Mouse (Mus musculus): ENCODE results near the gene Stard7. TPM values are rescaled to one million over a fixed set of nuclear protein-coding genes. Genes with fewer than 3 reads are reported as not detected.
"Not testable (repeated sequence)": the region's sequence is repeated elsewhere in the genome, so short reads cannot be mapped to it uniquely, and the experiment has no call there.

Gene Stard7
- total and polyA plus RNA-seq, 2 experiments from 2014 or later: 104 to 151 TPM

DNA sequence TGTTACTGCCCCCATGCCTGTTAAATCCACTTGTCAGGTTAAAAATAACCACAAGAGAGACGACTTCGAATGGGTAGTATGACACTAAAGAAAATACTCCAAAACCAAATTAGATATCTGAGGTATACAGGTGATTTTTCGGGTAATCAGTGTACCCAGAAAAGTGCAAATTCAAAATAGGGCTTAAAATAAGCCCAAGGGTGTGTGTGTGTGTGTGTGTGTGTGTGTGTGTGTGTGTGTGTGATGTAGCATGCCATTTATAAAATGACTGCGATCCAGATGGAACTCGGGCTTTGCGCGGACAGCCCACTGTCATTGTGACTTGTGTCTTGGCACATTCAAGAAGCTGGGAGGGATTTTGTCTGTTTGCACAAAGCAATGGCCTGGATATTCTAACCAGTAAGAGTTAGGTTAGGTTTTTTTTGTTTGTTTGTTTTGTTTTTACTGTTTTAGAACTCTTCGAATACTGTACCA is 1.1 kb downstream of the Stard7 start:
- Histone ChIP-seq H3K9ac (replicated peaks; ENCODE audit: low read length, poor library complexity, severe bottlenecking) (peak overlapping the region; percentile 94), H3K4me1 (ENCODE audit: insufficient read depth, low read length) (peaks cover 8% of the 10 kb centered on the region; the same call in 1 of the 2 replicates), H3K36me3 (ENCODE audit: insufficient read depth, low read length) (no peaks in the 10 kb centered on the region), H3K9me3 (ENCODE audit: low read length) (no peaks in the 10 kb centered on the region), H3K27me3 (ENCODE audit: insufficient read depth, low read length) (no peaks in the 10 kb centered on the region), H3K4me2 (ENCODE audit: low read depth, low read length, poor library complexity, severe bottlenecking) (peak overlapping the region; percentile 78), H3K27ac (ENCODE audit: low read depth, low read length) (peak overlapping the region; percentile 95), H3K4me3 (ENCODE audit: low read depth, low read length) (peak overlapping the region; percentile 91)
- peak; percentile 63 for DNase-seq (ENCODE audit: low spot score)
- no peak for TF ChIP-seq CTCF (IDR thresholded peaks at IDR 0.05)
- no peak for ATAC-seq (ENCODE audit: low FRiP score)
- WGBS: 9% methylated on average over 8 of the region's 8 CpGs

DNA sequence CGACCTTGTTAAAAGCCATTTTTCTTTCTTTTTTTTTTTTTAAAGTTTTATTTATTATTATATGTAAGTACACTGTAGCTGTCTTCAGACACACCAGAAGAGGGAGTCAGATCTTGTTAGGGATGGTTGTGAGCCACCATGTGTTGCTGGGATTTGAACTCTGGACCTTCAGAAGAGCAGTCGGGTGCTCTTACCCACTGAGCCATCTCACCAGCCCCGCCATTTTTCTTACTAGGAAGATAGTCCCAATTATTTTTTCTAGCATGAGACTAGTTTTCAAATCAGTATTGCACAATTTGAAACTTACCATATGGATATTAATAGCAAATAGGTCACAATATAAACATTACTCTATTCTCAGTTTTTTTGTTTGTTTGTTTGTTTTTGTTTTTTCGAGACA is 2.0 kb downstream of the Stard7 start:
- not testable (repeated sequence) for H3K9me3 ChIP-seq (ENCODE audit: low read length); DNase-seq (ENCODE audit: low spot score); H3K4me2 ChIP-seq (ENCODE audit: low read depth, low read length, poor library complexity, severe bottlenecking); H3K27me3 ChIP-seq (ENCODE audit: insufficient read depth, low read length); ATAC-seq (ENCODE audit: low FRiP score); H3K9ac ChIP-seq (replicated peaks; ENCODE audit: low read length, poor library complexity, severe bottlenecking); H3K4me3 ChIP-seq (ENCODE audit: low read depth, low read length); H3K4me1 ChIP-seq (ENCODE audit: insufficient read depth, low read length); H3K36me3 ChIP-seq (ENCODE audit: insufficient read depth, low read length); H3K27ac ChIP-seq (ENCODE audit: low read depth, low read length)
- 92% methylated on average over 4 of the region's 4 CpGs for WGBS

DNA sequence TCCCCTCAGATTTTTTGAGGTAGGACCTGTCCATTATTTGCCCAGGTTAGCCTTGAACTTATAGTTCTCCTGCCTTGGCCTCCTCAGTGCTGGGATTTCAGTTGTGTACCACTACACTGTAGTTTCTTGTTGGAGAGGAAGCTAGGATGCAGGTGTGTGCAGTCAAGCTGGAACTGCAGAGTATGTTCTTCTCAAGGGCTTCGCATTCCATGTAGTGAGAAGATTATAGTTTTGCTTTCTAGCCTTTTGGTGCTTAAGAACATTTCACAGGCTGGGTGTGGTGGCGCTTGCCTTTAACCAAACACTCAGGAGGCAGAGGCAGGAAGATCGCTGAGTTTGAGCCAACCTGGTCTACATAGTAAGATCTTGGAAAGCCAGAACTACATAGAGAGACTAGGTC is 2.8 kb downstream of the Stard7 start:
- Histone ChIP-seq H3K36me3 (ENCODE audit: insufficient read depth, low read length) (no peaks in the 10 kb centered on the region), H3K4me3 (ENCODE audit: low read depth, low read length) (no peak overlapping the region), H3K27ac (ENCODE audit: low read depth, low read length) (no peak overlapping the region), H3K27me3 (ENCODE audit: insufficient read depth, low read length) (no peaks in the 10 kb centered on the region), H3K4me2 (ENCODE audit: low read depth, low read length, poor library complexity, severe bottlenecking) (no peak overlapping the region), H3K9ac (replicated peaks; ENCODE audit: low read length, poor library complexity, severe bottlenecking) (no peak overlapping the region), H3K4me1 (ENCODE audit: insufficient read depth, low read length) (peaks cover 8% of the 10 kb centered on the region; the same call in 1 of the 2 replicates), H3K9me3 (ENCODE audit: low read length) (no peaks in the 10 kb centered on the region)
- DNase-seq (ENCODE audit: low spot score): no peak
- WGBS: 97% methylated on average over 3 of the region's 3 CpGs
- ATAC-seq (ENCODE audit: low FRiP score): no peak
- TF ChIP-seq CTCF (IDR thresholded peaks at IDR 0.05): no peak

DNA sequence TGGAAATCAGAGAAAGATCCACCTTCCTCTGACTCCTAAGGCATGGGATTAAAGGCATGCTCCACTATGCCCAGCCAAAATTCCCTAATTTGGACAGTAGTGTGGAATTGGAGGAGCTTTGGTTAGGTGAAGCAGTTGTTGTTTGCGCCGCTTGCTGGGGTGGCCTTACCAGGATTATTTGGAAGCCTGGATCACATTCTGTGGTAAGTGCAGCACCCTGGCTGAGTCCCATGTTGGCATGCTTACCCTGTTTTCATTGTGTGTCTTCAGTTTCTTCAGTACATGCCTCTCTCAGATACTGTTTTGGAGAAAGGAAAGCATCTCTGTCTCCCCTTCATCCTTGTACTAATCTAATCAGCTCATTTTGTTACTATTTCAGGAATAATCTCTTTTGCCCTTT is 4.6 kb downstream of the Stard7 start:
- Histone ChIP-seq H3K4me1 (ENCODE audit: insufficient read depth, low read length) (peaks cover 8% of the 10 kb centered on the region; the same call in 1 of the 2 replicates), H3K4me3 (ENCODE audit: low read depth, low read length) (no peak overlapping the region), H3K27ac (ENCODE audit: low read depth, low read length) (no peak overlapping the region), H3K4me2 (ENCODE audit: low read depth, low read length, poor library complexity, severe bottlenecking) (no peak overlapping the region), H3K9ac (replicated peaks; ENCODE audit: low read length, poor library complexity, severe bottlenecking) (no peak overlapping the region), H3K36me3 (ENCODE audit: insufficient read depth, low read length) (no peaks in the 10 kb centered on the region), H3K9me3 (ENCODE audit: low read length) (no peaks in the 10 kb centered on the region), H3K27me3 (ENCODE audit: insufficient read depth, low read length) (no peaks in the 10 kb centered on the region)
- TF ChIP-seq CTCF (IDR thresholded peaks at IDR 0.05): no peak
- DNase-seq (ENCODE audit: low spot score): no peak
- ATAC-seq (ENCODE audit: low FRiP score): no peak
- 78% methylated on average over 2 of the region's 2 CpGs for WGBS

DNA sequence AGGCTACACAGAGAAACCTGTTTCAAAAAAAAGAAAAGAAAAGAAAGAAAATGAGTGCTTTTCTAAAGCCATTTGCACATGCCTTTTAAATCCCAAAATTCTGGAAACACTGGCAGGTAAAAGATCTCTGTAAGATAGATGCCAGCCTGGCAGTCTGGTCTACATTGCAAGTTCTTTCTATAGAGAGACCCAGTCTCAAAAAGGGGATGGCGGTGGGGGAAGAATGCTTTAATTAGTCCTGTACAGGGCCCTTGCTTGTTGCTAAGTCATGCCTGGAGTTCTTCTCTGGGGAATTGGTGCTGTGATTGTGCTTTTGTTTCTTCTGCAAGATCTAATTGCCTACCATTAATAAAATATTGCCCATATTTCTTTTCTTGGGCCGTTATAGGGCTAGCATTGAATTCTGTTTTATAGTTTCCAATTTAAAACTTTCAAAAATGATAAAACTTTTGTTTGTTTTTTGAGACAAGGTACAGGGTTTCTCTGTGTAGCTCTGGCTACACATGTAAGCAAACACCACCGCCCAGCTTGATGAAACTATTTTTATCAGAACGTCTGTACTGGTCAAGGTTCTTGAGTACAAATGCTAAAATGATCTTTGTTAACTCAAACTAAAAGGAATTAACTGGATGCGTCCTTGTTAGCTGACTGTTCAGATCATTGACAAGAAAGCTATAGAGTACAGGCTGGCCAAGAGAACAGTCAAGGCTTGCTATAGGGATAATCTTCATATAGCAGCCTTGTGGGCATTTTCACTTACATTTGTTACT is 5.7 kb downstream of the Stard7 start:
- Histone ChIP-seq H3K9ac (replicated peaks; ENCODE audit: low read length, poor library complexity, severe bottlenecking) (no peak overlapping the region), H3K9me3 (ENCODE audit: low read length) (no peaks in the 10 kb centered on the region), H3K4me1 (ENCODE audit: insufficient read depth, low read length) (peaks cover 8% of the 10 kb centered on the region; the same call in 1 of the 2 replicates), H3K4me2 (ENCODE audit: low read depth, low read length, poor library complexity, severe bottlenecking) (no peak overlapping the region), H3K27me3 (ENCODE audit: insufficient read depth, low read length) (no peaks in the 10 kb centered on the region), H3K36me3 (ENCODE audit: insufficient read depth, low read length) (no peaks in the 10 kb centered on the region), H3K27ac (ENCODE audit: low read depth, low read length) (no peak overlapping the region), H3K4me3 (ENCODE audit: low read depth, low read length) (no peak overlapping the region)
- WGBS: 86% methylated on average over 5 of the region's 5 CpGs
- no peak for TF ChIP-seq CTCF (IDR thresholded peaks at IDR 0.05)
- DNase-seq (ENCODE audit: low spot score): no peak
- no peak for ATAC-seq (ENCODE audit: low FRiP score)

DNA sequence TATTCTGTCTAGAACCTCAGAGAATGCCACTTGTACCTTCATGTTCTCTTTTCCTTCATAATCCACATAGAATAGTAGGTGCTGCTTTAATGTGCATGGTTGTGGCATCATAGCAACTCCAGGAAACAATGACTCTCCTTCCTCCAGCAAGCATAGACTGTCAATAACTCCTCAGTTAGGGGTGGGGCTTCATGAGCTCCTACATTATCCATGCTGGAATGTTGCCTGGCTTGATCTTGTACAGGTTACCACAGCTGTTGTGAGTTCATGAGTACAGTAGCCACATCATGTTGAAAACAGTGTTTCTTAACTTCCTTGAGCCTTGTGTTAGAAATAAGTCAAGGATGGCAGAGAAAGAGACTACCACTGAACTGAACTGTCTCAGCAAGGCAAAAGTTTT is 8.1 kb downstream of the Stard7 start:
- H3K27me3 ChIP-seq (ENCODE audit: insufficient read depth, low read length): no peaks in the 10 kb centered on the region
- no peak for DNase-seq (ENCODE audit: low spot score)
- no peak for ATAC-seq (ENCODE audit: low FRiP score)

More for the DNA sequence above, 8.1 kb downstream of the Stard7 start:
- no peak overlapping the region for H3K4me2 ChIP-seq (ENCODE audit: low read depth, low read length, poor library complexity, severe bottlenecking)
- H3K9ac ChIP-seq (replicated peaks; ENCODE audit: low read length, poor library complexity, severe bottlenecking): no peak overlapping the region
- no peak for TF ChIP-seq CTCF (IDR thresholded peaks at IDR 0.05)
- H3K4me1 ChIP-seq (ENCODE audit: insufficient read depth, low read length): 0 out of 2 replicates have a peak, but pooled peaks cover 4% of the 10 kb centered on the region
- H3K36me3 ChIP-seq (ENCODE audit: insufficient read depth, low read length): no peaks in the 10 kb centered on the region
- H3K4me3 ChIP-seq (ENCODE audit: low read depth, low read length): no peak overlapping the region
- no peak overlapping the region for H3K27ac ChIP-seq (ENCODE audit: low read depth, low read length)
- no peaks in the 10 kb centered on the region for H3K9me3 ChIP-seq (ENCODE audit: low read length)
